Comparison of ENCODE assay signal across 9 mouse cellular contexts in the genomic region with DNA sequence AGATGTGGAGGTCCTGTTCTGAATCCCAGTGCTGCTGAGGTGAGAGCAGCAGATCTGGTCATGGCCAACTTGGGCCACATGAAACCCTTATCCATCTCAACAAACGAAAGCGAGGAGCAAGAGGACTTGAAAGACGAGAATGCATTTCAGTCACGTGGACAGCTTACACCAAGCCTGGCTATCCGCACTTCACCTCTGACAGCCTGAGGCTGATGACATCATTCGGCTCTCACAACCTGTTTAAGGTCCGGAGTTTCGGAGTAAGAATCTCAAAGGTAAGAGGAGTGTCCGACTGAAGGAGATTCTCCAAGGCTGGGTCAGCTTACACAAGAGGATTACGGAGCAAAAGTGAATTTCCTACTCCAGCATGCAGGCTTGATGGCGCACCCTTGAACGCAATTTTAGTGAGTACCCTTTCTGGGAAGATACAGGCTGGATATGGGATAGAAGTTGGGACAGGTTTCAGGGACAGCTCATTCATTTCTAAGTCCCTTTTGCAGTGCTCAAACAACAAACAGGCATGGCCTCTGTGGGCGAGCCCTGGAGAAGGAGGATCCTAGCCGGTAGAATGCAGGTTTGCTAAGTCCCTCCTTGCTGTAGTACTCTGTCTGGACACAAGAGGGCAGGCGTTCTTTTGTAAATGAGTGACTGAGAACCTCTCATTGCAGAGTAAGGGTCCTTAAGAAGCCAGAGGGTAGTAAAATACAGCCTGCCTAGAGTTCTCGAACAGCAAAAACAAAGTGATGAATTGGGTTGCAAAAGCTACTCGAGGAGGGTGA. TPM values are rescaled to one million over a fixed set of nuclear protein-coding genes. Genes with fewer than 3 reads are reported as not detected.
DNase-seq lines count a peak whose midpoint lies in the region; ATAC-seq and TF ChIP-seq lines count a peak whose summit lies in the region.
"Had no signal": no experiment of that assay in that cellular context is flagged by ENCODE, and none has a peak within 500 bp of the region (broad histone marks: within the 10 kb centered on the region; RNA-seq: fewer than 3 reads in every experiment).

No protein-coding gene starts in this region.

- TF ChIP-seq POLR2A in CH12.LX (IDR thresholded peaks at IDR 0.05; ENCODE audit: low read depth, low read length) = no peak

- H3K9me3 ChIP-seq in CH12.LX (replicated peaks; ENCODE audit: low read length) = no peaks in the 10 kb centered on the region
- H3K9me3 ChIP-seq in heart, embryonic 14.5 days (ENCODE audit: control insufficient read depth, low read length) = peaks cover 2% of the 10 kb centered on the region; the same call in 1 of the 2 replicates
- H3K9me3 ChIP-seq in liver, embryonic 13.5 days (replicated peaks) = no peaks in the 10 kb centered on the region
- H3K9me3 ChIP-seq: hindbrain, embryonic 15.5 days had no signal

- no peak overlapping the region for H3K4me2 ChIP-seq in CH12.LX (ENCODE audit: insufficient read depth, low read depth, poor library complexity, severe bottlenecking)
- H3K4me2 ChIP-seq in heart, embryonic 14.5 days (ENCODE audit: low read length) = peak overlapping the region; percentile 62
- peak overlapping the region; percentile 1; the same call in 1 of the 2 replicates for H3K4me2 ChIP-seq in liver, embryonic 13.5 days
- H3K4me2 ChIP-seq: hindbrain, embryonic 15.5 days had no signal

- dilution Hi-C loops in CH12.LX (cut with MboI; ENCODE audit: extremely low pct_ligation_motif_present, extremely low pct_unique_long_range_greater_than_20kb, low sequenced_read_pairs) = no loop called here

- no peak; the same call in 1 of the 2 replicates for ATAC-seq in heart, embryonic 14.5 days (ENCODE audit: insufficient number of reproducible peaks, insufficient read depth, low FRiP score, low read depth)
- ATAC-seq in liver, embryonic 13.5 days (ENCODE audit: low read depth) = no peak

- DNase-seq in CH12.LX (ENCODE audit: extremely low read depth) = peak; percentile 74
- DNase-seq in brain, embryonic 18.5 days (ENCODE audit: low read depth, low spot score) = peak; percentile 40
- DNase-seq in fibroblast of lung, adult 2 months (ENCODE audit: low read depth) = peak; percentile 39
- DNase-seq in kidney, postnatal 10 days = peak; percentile 93
- peak; percentile 34 for DNase-seq in liver, embryonic 13.5 days
- DNase-seq in ovary, adult 18-20 months (ENCODE audit: low spot score) = peak; percentile 45
- DNase-seq in thymus, adult 18-20 months = peak; percentile 41 to 62

- H3K9ac ChIP-seq in CH12.LX (ENCODE audit: insufficient read depth, low read depth) = no peak overlapping the region
- no peak overlapping the region for H3K9ac ChIP-seq in heart, embryonic 14.5 days (ENCODE audit: low read length)
- no peak overlapping the region for H3K9ac ChIP-seq in liver, embryonic 13.5 days
- H3K9ac ChIP-seq: hindbrain, embryonic 15.5 days had no signal

- no peaks in the 10 kb centered on the region for H3K4me1 ChIP-seq in CH12.LX (ENCODE audit: control insufficient read depth in 1 of 2, insufficient read depth in 2 of 2)
- peaks cover 3 to 4% of the 10 kb centered on the region in 2 experiments; a peak in 1 of 4 replicates for H3K4me1 ChIP-seq in heart, embryonic 14.5 days (ENCODE audit: control insufficient read depth in 2 of 2, insufficient read depth in 2 of 2, low read length in 2 of 2)
- no peaks in the 10 kb centered on the region for H3K4me1 ChIP-seq in liver, embryonic 13.5 days (replicated peaks)
- H3K4me1 ChIP-seq: hindbrain, embryonic 15.5 days had no signal

- H3K27me3 ChIP-seq in CH12.LX (replicated peaks) = no peaks in the 10 kb centered on the region
- no peaks in the 10 kb centered on the region for H3K27me3 ChIP-seq in heart, embryonic 14.5 days (ENCODE audit: control insufficient read depth, insufficient read depth, low read length)
- H3K27me3 ChIP-seq in liver, embryonic 13.5 days = no peaks in the 10 kb centered on the region
- H3K27me3 ChIP-seq: hindbrain, embryonic 15.5 days had no signal

- TF ChIP-seq RAD21 in CH12.LX (IDR thresholded peaks at IDR 0.05; ENCODE audit: low read depth, low read length) = peak; percentile 90

- WGBS in heart, embryonic 14.5 days = 31% methylated on average over 17 of the region's 17 CpGs
- WGBS in liver, embryonic 13.5 days (ENCODE audit: insufficient replicate concordance) = 37% methylated on average over 17 of the region's 17 CpGs

- peak; percentile 72 to 89 for TF ChIP-seq CTCF in CH12.LX (conservative IDR thresholded peaks at IDR 0.05 in 1 of 2, IDR thresholded peaks at IDR 0.05 in 1 of 2; ENCODE audit: low read depth in 2 of 2, low read length in 2 of 2)

- in situ Hi-C loops in CH12.LX (cut with MboI; ENCODE audit: low pct_ligation_motif_present, low pct_unique_long_range_greater_than_20kb, low sequenced_read_pairs) = loop anchor here (5.0 to 10.0 kb wide), 3 partner anchors 122 to 364 kb away; no protein-coding TSS in a partner anchor

- no peak overlapping the region for H3K4me3 ChIP-seq in CH12.LX (replicated peaks in 1 of 3; ENCODE audit: low read depth in 2 of 3, low read length in 2 of 3, poor library complexity in 1 of 3)
- peak overlapping the region; percentile 16 to 32; a peak in 3 of 4 replicates for H3K4me3 ChIP-seq in heart, embryonic 14.5 days (ENCODE audit: control insufficient read depth in 1 of 2, insufficient read depth in 1 of 2, low read depth in 1 of 2, low read length in 2 of 2)
- H3K4me3 ChIP-seq in liver, embryonic 13.5 days (replicated peaks) = no peak overlapping the region
- H3K4me3 ChIP-seq: hindbrain, embryonic 15.5 days had no signal

- no peaks in the 10 kb centered on the region for H3K79me2 ChIP-seq in CH12.LX (replicated peaks; ENCODE audit: control insufficient read depth, extremely low read depth, insufficient read depth, poor library complexity, severe bottlenecking)

- no peak overlapping the region for H3K27ac ChIP-seq in CH12.LX (ENCODE audit: insufficient read depth, low read depth)
- H3K27ac ChIP-seq in heart, embryonic 14.5 days (replicated peaks in 1 of 2; ENCODE audit: control insufficient read depth in 1 of 2, insufficient read depth in 1 of 2, low read depth in 2 of 2, low read length in 2 of 2) = no peak overlapping the region
- no peak overlapping the region for H3K27ac ChIP-seq in liver, embryonic 13.5 days
- H3K27ac ChIP-seq: hindbrain, embryonic 15.5 days had no signal

- TF ChIP-seq EP300 in CH12.LX (IDR thresholded peaks at IDR 0.05; ENCODE audit: low read length) = no peak

- H3K36me3 ChIP-seq in CH12.LX (replicated peaks in 1 of 2; ENCODE audit: control insufficient read depth in 1 of 2, insufficient read depth in 1 of 2, low read length in 1 of 2) = no peaks in the 10 kb centered on the region
- no peaks in the 10 kb centered on the region for H3K36me3 ChIP-seq in heart, embryonic 14.5 days (ENCODE audit: control insufficient read depth, insufficient read depth, low read length)
- H3K36me3 ChIP-seq in liver, embryonic 13.5 days = no peaks in the 10 kb centered on the region
- H3K36me3 ChIP-seq: hindbrain, embryonic 15.5 days had no signal

TF ChIP-seq in CH12.LX, 34 proteins besides CTCF, POLR2A, EP300 and RAD21:
- 0 out of 2 replicates have a peak, but pooled peaks have one; percentile 20 for TF ChIP-seq SIN3A (IDR thresholded peaks at IDR 0.05; ENCODE audit: low read length)
- TF ChIP-seq MXI1 (IDR thresholded peaks at IDR 0.05; ENCODE audit: low read depth, low read length) = peak; percentile 34; the same call in 1 of the 2 replicates
- no peak for TF ChIP-seq CHD1 (IDR thresholded peaks at IDR 0.05; ENCODE audit: low read depth, low read length)
- TF ChIP-seq NELFE (IDR thresholded peaks at IDR 0.05; ENCODE audit: low read depth, low read length) = peak; percentile 49; the same call in 1 of the 2 replicates
- no peak for TF ChIP-seq TBP (conservative IDR thresholded peaks at IDR 0.05; ENCODE audit: low read depth, low read length)
- peak; percentile 87 for TF ChIP-seq ZC3H11A (IDR thresholded peaks at IDR 0.05; ENCODE audit: low read depth, low read length)
- peak; percentile 96 for TF ChIP-seq SMC3 (IDR thresholded peaks at IDR 0.05; ENCODE audit: low read depth, low read length)
- 0 out of 2 replicates have a peak, but pooled peaks have one; percentile 23 for TF ChIP-seq MAX (IDR thresholded peaks at IDR 0.05; ENCODE audit: low read length)
- TF ChIP-seq MEF2A (IDR thresholded peaks at IDR 0.05; ENCODE audit: borderline replicate concordance, low read depth, low read length) = 0 out of 2 replicates have a peak, but pooled peaks have one; percentile 34
- TF ChIP-seq E2F4 (IDR thresholded peaks at IDR 0.05; ENCODE audit: insufficient replicate concordance, low read depth, low read length) = 0 out of 2 replicates have a peak, but pooled peaks have one; percentile 17
- TF ChIP-seq GABPA (IDR thresholded peaks at IDR 0.05; ENCODE audit: insufficient replicate concordance, low read depth, low read length) = no peak
TF ChIP-seq in CH12.LX: peak in this region for 8.

RNA-seq across cellular contexts. Expression of a gene that starts 41.2 kb away (rescaled TPM):
- total RNA-seq in CH12.LX (2012; rRNA removed) = not detected in 2 replicates
- not detected in 2 replicates for total RNA-seq in CH12.LX (2014; rRNA removed)
- not detected in 2 replicates for polyA plus RNA-seq in CH12.LX (2012; ENCODE audit: insufficient read length, low read depth)
- polyA plus RNA-seq in heart, embryonic 14.5 days (2014; fragmentation: Nextera tagmentation; extraction: Ambion mirVana) = 6.6 and 7.6 TPM in 2 replicates
- 4.6 and 4.8 TPM in 2 replicates for polyA plus RNA-seq in liver, embryonic 13.5 days (2015; fragmentation: Nextera tagmentation; extraction: Ambion mirVana)

Comparison
In these comparisons a context has a peak if more than half of its experiments do, and no peak if none do; other contexts are left out.
1. DNase-seq: peak in every context shown above with its lines; median percentile 93 in kidney, postnatal 10 days; 74 in CH12.LX; 52 in thymus, adult 18-20 months; 45 in ovary, adult 18-20 months; 40 in brain, embryonic 18.5 days; 39 in fibroblast of lung, adult 2 months; 34 in liver, embryonic 13.5 days.
2. H3K4me3 ChIP-seq: peak in heart, embryonic 14.5 days (2 of 2); none in CH12.LX (0 of 3) and liver, embryonic 13.5 days (single experiment).